Mouse (Mus musculus): ENCODE data around the gene Spata18.
A peak's percentile ranks its signal among the peaks of the same experiment; 100 is the strongest.

Gene Spata18

GRCm38 (mm10) chr5:73716941-73717340 lies 65.8 kb downstream of the Spata18 start:
- no peak for DNase-seq (ENCODE audit: low spot score)

GRCm38 (mm10) chr5:73721682-73722282 lies 70.6 kb downstream of the Spata18 start:
- peak; percentile 16 for DNase-seq (ENCODE audit: low spot score)

- no peak for DNase-seq (ENCODE audit: low spot score)
Measured at GRCm38 (mm10) chr5:73725981-73726380, 74.8 kb downstream of the Spata18 start.

DNA sequence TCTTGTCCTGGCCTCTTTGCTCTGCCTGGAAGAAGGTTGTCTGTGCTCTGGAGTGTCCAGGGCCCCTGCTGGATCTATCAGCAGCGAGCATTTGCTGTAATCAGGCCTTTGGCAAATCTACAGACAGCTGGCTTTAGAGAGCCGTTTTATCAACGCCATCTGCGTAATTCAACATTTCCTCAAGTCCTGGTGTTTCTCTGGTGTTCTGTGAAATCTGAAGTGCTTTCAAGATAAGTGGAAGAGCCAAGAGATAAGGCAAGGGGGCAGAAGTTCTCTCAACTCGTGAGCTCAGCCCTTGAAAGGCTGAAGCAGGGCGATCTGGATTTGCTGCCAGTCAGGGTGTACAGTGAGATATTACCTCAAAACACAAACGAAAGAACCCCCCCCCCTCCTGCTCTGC lies 77.5 kb downstream of the Spata18 start:
- peak; percentile 31 for DNase-seq (ENCODE audit: low spot score)
